Mouse (Mus musculus) ovary, postnatal 14 days (tissue): ENCODE results near the gene Sigmar1.

ENCODE experiments used
- DNase-seq: peaks from one replicate; pipeline ENCODE4 v3.0.0; 2022; ENCODE audit warnings: low spot score

Sigmar1 gene

GRCm38 (mm10) chr4:41756440-41756839 lies 483 bp upstream of the Sigmar1 start:
- DNase-seq = no peak

- DNase-seq = no peak
Observed at GRCm38 (mm10) chr4:41754797-41755337, 1.1 kb downstream of the Sigmar1 start, which contains the start of gene Galt. TSS of gene Galt (plus strand) at chr4:41755228.

GRCm38 (mm10) chr4:41745021-41745420 lies 10.9 kb downstream of the Sigmar1 start:
- DNase-seq = no peak

GRCm38 (mm10) chr4:41744131-41744530 lies 11.8 kb downstream of the Sigmar1 start:
- no peak for DNase-seq

GRCm38 (mm10) chr4:41741158-41741560 lies 14.8 kb downstream of the Sigmar1 start:
- DNase-seq = peak; percentile 77

DNA sequence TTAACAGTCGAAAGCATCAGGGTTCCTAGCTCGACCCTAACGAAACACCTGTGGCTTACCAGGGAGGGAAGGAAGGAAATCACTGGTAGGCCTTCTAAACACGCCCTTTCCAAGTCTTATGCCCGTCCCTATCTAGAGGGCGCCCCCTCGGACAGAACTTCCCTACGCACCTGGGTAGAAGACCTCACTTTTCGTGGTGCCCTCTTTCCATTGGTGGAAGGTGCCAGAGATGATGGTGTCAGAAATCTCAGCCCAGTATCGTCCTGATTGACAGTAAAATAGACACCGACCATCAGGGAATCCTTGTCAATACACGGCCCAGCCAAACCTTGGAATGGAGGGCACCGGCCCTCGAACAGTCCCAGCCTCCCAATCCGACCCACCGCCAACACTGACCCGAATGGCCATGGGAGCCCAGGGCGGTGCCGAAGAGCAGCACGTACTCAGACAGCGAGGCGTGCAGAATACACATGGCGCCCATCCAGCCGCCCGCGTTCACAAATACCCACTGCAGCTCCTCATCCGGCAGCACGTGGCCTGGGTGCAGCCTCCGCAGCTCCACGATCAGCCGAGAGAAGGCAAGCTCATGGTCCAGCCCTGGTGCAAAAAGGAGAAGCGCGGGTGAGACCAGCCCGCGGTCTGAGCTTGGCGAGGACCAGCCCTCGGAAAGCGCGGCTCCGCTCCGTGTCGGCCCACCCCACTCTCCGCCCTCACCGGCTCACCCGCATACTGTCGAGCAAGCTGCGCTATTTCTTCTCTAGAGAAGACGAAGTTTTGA lies 15.4 kb downstream of the Sigmar1 start:
- DNase-seq = no peak

- DNase-seq = no peak
Observed at GRCm38 (mm10) chr4:41739260-41739659, 16.7 kb downstream of the Sigmar1 start.

DNA sequence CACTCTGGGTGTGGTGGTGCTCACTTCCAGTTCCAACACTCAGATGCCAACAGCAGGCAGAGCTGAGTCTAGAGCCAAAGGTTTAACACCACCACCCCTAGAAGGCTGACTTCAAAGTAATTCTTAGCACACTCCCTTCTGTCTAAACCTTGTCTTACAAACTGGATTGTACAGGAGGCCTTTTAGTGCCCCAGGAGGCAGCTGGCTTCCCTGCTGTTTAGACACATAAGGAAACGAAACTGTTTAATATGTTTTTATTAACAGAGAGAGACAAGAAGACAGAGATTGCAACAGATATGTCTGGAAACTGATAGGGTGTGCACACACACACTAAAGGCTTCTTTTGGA lies 17.7 kb downstream of the Sigmar1 start:
- no peak for DNase-seq

GRCm38 (mm10) chr4:41737602-41738255 lies 18.2 kb downstream of the Sigmar1 start:
- DNase-seq = peak; percentile 61

- DNase-seq = no peak
Observed at GRCm38 (mm10) chr4:41731052-41731765, 24.7 kb downstream of the Sigmar1 start, which contains the start of gene Arid3c. TSS of gene Arid3c (minus strand) at chr4:41731142.

DNA sequence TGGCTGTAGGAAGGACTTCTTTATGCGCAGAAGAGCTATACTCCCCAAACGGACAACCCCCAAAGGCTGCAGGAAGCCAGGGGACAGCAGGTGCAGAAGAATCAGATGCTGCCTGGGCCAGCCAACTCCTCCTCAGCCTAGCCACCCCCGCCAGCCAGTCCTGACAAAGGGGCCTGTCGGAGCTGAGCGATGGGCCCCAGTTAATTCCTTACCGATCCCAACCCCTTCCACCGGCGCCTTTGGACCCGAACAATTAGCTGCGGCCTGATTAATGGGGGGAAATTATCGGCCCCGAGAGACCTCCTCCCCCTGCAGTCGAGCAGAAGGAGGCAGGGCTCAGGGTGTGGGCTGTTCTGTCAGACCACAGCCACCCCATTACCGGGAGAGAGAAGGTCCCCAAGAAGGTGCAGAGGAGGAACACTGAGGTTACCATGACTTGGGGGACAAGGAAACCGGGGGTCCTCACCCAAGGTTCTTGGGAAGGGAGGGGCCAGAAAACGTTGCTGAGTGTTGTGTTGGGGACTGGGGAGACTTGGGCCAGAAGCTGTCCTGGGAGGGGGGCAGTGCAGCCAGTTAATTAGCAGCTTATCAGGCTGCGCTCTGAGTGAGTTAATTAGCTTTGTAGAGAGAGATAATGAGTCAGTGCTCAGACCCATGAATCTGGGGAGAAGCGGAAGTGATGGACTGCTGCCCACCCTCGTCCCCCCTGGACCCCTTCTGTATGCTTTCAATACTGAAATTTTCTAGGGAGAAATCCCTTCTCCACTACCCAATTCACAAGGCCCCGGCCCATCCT lies 28.9 kb downstream of the Sigmar1 start:
- DNase-seq = no peak

DNA sequence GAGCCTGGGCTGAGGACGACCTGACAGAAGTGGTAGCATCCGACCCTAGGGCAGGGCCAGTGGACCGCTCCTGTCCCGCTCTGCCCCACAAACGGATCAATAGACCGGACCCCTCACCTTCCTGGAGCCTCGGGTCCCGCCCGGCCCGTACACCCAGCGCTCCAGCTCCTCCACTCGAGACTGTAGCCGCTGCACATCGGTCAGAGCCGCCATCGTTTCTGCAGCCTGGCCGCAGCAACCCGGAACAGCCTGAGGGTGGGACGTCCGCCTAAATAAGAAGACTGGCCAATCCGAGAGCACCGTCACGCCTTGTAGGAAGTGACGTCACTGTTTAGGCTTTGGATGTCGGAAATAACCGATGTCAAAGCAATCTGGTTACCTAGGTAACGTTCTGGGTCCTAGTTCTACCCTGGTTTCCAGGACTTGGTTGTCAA lies 33.0 kb downstream of the Sigmar1 start, which contains the start of gene Dctn3:
TSS of gene Dctn3 (minus strand) at position 253 of the 434 bp plus-strand sequence.
- DNase-seq = peak; percentile 69

- no peak for DNase-seq
Observed at GRCm38 (mm10) chr4:41716834-41717233, 39.1 kb downstream of the Sigmar1 start.

DNA sequence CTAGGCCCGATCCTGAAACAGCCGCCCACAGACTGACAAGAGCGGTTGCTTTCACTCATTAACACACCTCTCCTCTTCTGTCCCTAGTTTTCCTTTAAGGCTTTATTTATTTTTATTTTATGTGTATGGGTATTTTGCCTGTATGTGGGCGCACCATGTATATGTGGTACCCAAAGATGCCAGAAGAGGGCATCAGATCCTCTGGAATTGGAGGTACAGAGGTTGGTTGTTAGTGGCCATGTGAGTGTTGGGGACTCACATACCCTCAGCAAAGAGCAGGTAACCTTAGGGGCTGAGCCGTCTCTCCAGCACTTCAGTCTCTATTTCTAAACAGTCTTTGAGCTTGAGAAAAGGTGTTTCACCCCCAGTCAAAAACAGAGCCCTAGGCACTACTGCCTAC lies 40.4 kb downstream of the Sigmar1 start:
- no peak for DNase-seq

DNA sequence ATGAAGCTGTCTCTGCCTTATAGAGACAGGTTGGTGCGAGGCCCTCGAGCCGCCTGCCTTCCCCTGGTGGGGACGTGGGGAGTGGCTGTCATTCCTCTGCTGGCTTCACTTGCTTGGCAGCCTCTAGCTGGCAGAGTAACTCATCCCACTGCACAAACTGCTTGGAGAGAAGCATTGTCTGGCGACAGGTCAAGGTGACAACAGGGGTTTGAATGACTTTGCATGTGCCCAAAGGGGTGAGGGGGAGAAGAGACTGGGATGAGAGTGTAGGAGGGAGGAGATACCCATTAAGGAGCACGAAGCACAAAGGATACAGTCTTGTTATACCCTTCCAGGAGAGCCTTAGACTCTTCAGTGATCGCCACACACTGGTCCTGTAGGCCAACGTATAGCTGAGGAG lies 40.9 kb downstream of the Sigmar1 start:
- DNase-seq = no peak

- DNase-seq = peak; percentile 50
Observed at GRCm38 (mm10) chr4:41714276-41714675, 41.7 kb downstream of the Sigmar1 start.

- peak; percentile 75 for DNase-seq
Observed at GRCm38 (mm10) chr4:41713197-41714067, 42.5 kb downstream of the Sigmar1 start, which contains the start of gene Rpp25l. TSS of gene Rpp25l (minus strand) at chr4:41713534.

- no peak for DNase-seq
Observed at GRCm38 (mm10) chr4:41712421-41713196, 43.3 kb downstream of the Sigmar1 start.

- DNase-seq = no peak
Observed at GRCm38 (mm10) chr4:41711705-41712375, 44.1 kb downstream of the Sigmar1 start.
